Mouse (Mus musculus) thymus, postnatal 0 days (tissue): ENCODE measurements around the gene Sfi1. TPM values are rescaled to one million over a fixed set of nuclear protein-coding genes. Genes with fewer than 3 reads are reported as not detected.
"Not testable (repeated sequence)": the region's sequence is repeated elsewhere in the genome, so short reads cannot be mapped to it uniquely, and the experiment has no call there.

Experiments
- DNase-seq: peaks from one replicate; pipeline ENCODE4 v3.0.0-alpha.2; 2015; ENCODE audit warnings: low spot score
- polyA plus RNA-seq: library from polyadenylated mRNA; unstranded; fragments of >200 nt; fragmentation: Nextera tagmentation; extraction: Ambion mirVana; gene quantifications from 2 replicates; pipeline ENCODE4 v1.2.1, GENCODE M21; 2015

Gene Sfi1
- 9.7 and 14.0 TPM in 2 replicates for polyA plus RNA-seq

GRCm38 (mm10) chr11:3193363-3193762 is at the start of gene Sfi1:
Gene Sfi1 (minus strand): TSS chr11:3193463.
- no peak for DNase-seq

GRCm38 (mm10) chr11:3242395-3242794 is 49.1 kb upstream of the Sfi1 start:
- DNase-seq: no peak

- no peak for DNase-seq
Observed at GRCm38 (mm10) chr11:3235277-3235676, 42.0 kb upstream of the Sfi1 start.

GRCm38 (mm10) chr11:3233704-3234103 is 40.4 kb upstream of the Sfi1 start:
- no peak for DNase-seq

GRCm38 (mm10) chr11:3232248-3232647 is 39.0 kb upstream of the Sfi1 start:
- DNase-seq: no peak

GRCm38 (mm10) chr11:3227113-3227512 is 33.9 kb upstream of the Sfi1 start:
- no peak for DNase-seq

- no peak for DNase-seq
Observed at GRCm38 (mm10) chr11:3223105-3223504, 29.8 kb upstream of the Sfi1 start.

GRCm38 (mm10) chr11:3212526-3212925 is 19.3 kb upstream of the Sfi1 start:
- no peak for DNase-seq

GRCm38 (mm10) chr11:3206783-3207182 is 13.5 kb upstream of the Sfi1 start:
- DNase-seq: no peak

- DNase-seq: no peak
Observed at GRCm38 (mm10) chr11:3205207-3205606, 11.9 kb upstream of the Sfi1 start.

- no peak for DNase-seq
Observed at GRCm38 (mm10) chr11:3203771-3204170, 10.5 kb upstream of the Sfi1 start.

- DNase-seq: peak; percentile 59
Observed at GRCm38 (mm10) chr11:3202781-3203441, 9.6 kb upstream of the Sfi1 start.

- peak; percentile 88 for DNase-seq
Observed at GRCm38 (mm10) chr11:3202231-3202701, 9.0 kb upstream of the Sfi1 start, which contains the start of gene Eif4enif1. Gene Eif4enif1 (plus strand): TSS chr11:3202392.

GRCm38 (mm10) chr11:3201326-3202230 is 8.3 kb upstream of the Sfi1 start:
- DNase-seq: no peak

- DNase-seq: not testable (repeated sequence)
Observed at GRCm38 (mm10) chr11:3200636-3201035, 7.4 kb upstream of the Sfi1 start.

- DNase-seq: not testable (repeated sequence)
Observed at GRCm38 (mm10) chr11:3182707-3183106, 10.6 kb downstream of the Sfi1 start.

GRCm38 (mm10) chr11:3181971-3182370 is 11.3 kb downstream of the Sfi1 start:
- DNase-seq: not testable (repeated sequence)

- peak; percentile 37 for DNase-seq
Observed at GRCm38 (mm10) chr11:3181250-3181649, 12.0 kb downstream of the Sfi1 start.

GRCm38 (mm10) chr11:3180510-3181160 is 12.6 kb downstream of the Sfi1 start:
- DNase-seq: not testable (repeated sequence)

GRCm38 (mm10) chr11:3179726-3180092 is 13.6 kb downstream of the Sfi1 start:
- not testable (repeated sequence) for DNase-seq

- DNase-seq: not testable (repeated sequence)
Observed at GRCm38 (mm10) chr11:3178968-3179725, 14.1 kb downstream of the Sfi1 start.
